Mouse (Mus musculus) 416B (cell line): ENCODE results near the gene Hist2h2be.
"Not testable (repeated sequence)": the region's sequence is repeated elsewhere in the genome, so short reads cannot be mapped to it uniquely, and the experiment has no call there.

Experiments used
- DNase-seq: peaks from one replicate; pipeline ENCODE4 v3.0.0; 2011; ENCODE audit warnings: low read depth

The Hist2h2be gene

GRCm38 (mm10) chr3:96262216-96262875, 41.4 kb downstream of the Hist2h2be start:
- DNase-seq: peak; percentile 95

- peak; percentile 99 for DNase-seq
Observed at GRCm38 (mm10) chr3:96262979-96263550, 42.1 kb downstream of the Hist2h2be start, which contains the start of gene Hist2h4. Gene Hist2h4, minus strand, starts transcription at chr3:96263311.

GRCm38 (mm10) chr3:96263558-96264403, 42.9 kb downstream of the Hist2h2be start:
- peak; percentile 86 for DNase-seq

- no peak for DNase-seq
Observed at GRCm38 (mm10) chr3:96264404-96264949, 43.6 kb downstream of the Hist2h2be start.

GRCm38 (mm10) chr3:96266132-96266710, 45.3 kb downstream of the Hist2h2be start:
- DNase-seq: peak; percentile 49

- DNase-seq: no peak
Observed at GRCm38 (mm10) chr3:96267541-96267940, 46.6 kb downstream of the Hist2h2be start.

GRCm38 (mm10) chr3:96268051-96268775, 47.3 kb downstream of the Hist2h2be start, which contains the start of gene Hist2h3b:
Gene Hist2h3b, plus strand, starts transcription at chr3:96268654.
- peak; percentile 98 for DNase-seq

GRCm38 (mm10) chr3:96268776-96269378, 48.0 kb downstream of the Hist2h2be start:
- DNase-seq: not testable (repeated sequence)

GRCm38 (mm10) chr3:96269511-96270474, 48.9 kb downstream of the Hist2h2be start, which contains the start of gene Hist2h2bb:
Gene Hist2h2bb, plus strand, starts transcription at chr3:96269752.
- peak; percentile 100 for DNase-seq
